Mouse (Mus musculus) erythroblast, adult 5-6 weeks (primary cell): Measurements from ENCODE around the gene Sh3pxd2b. TPM values are rescaled to one million over a fixed set of nuclear protein-coding genes. Genes with fewer than 3 reads are reported as not detected.

Source experiments
- ATAC-seq: replicated peaks from 2 replicates; pipeline ENCODE4 v1.8.0; 2016; ENCODE audit warnings: moderate number of reproducible peaks, mild to moderate bottlenecking, moderate TSS enrichment, inconsistent platforms; ENCODE audit not compliant: poor library complexity, low FRiP score, severe bottlenecking
- total RNA-seq, 2 experiments: library from RNA; stranded (forward) in 1 of 2; stranded (reverse) in 1 of 2; fragments of 150-400 nt in 1 of 2; fragments of 200-764, 138-1000 nt in 1 of 2; gene quantifications; 2 replicates each; pipeline versions ENCODE4 v1.2.3 to v1.2.4; 2015 to 2017; ENCODE audit warnings: low replicate concordance in 2 of 2

Sh3pxd2b gene
- total RNA-seq, 2 experiments from 2014 or later, result 0.85 to 0.96 TPM

DNA sequence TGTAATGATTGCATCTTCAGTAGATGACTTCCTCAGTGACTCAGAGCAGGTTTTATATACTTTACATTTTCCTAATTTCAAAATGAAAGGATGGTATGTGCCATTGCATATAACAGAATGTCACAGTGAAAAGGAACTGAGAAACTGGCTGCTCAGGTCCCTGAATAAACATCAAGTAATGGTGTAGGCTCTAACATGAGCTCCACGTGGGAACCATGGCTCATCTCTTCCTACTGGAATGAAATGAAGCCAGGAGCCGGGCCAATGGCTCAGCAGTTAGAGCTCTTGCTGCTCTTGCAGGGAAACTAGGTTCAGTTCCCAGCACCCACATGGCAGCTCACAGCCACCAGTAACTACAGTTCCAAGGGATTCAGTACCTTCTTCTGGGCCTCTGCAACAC is 124.3 kb downstream of the Sh3pxd2b start:
- no peak for ATAC-seq

DNA sequence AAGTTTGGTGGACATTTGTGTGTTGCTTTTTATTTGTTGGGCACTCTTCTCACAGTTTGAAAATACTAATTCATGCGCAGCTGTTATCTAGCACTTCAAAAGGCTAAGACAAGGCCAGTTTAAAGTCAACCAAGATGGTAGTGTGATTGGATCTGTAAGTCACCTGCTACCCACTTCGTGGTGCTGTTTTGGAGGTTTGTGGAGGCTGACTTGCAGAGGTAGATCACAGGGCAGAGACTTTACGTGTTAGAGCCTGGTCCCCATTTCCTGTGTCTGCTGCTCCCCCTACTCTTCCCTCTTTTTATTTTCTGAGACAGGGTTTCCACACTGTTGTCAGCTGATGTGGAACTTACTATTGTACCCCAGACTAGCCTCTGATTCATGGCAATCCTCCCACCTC is 127.1 kb downstream of the Sh3pxd2b start:
- ATAC-seq, result no peak

DNA sequence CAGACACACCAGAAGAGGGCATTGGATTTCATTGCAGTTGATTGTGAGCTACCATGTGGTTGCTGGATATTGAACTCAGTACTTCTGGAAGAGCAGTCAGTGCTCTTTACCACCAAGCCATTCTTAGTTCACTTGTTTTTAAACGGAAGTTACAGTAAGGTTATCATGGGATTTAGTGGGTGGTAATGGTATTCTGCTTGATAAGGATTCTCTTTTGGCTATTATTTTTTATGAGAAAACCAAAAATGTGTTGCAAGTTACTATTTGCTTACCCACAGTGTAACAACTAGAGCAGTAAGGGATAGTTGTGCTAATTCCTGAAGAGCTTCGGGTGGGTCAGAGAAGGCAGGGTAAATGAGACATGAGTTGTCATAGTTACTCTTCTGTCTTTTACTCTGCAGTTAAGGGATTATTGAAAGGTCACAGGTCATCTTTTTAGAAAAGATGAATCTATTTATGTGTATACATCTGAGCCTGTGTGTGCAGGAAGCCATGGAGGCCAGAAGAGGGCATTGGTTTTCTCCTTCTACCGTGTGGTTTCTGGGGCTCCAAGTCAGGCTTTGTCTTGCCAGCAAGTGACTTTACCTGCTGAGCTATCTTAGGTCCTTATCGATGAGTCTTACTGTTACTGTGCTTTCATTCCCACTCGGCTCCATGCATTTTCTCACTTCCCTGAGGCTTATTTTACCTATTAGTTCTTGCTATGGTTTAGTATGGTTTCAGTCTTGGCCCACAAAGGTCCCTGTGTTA is 128.0 kb downstream of the Sh3pxd2b start:
- ATAC-seq, result no peak

Other genes starting within 250 kb of the Sh3pxd2b start
- not detected in 2 replicates for gene Il9r, start 147.5 kb upstream of the Sh3pxd2b start, total RNA-seq (2015; ENCODE audit: low replicate concordance)
- not detected in 2 replicates for gene Il9r, start 147.5 kb upstream of the Sh3pxd2b start, total RNA-seq (2017; ENCODE audit: low replicate concordance)
- 64.4 and 68.3 TPM in 2 replicates for gene Snrnp25, start 142.4 kb upstream of the Sh3pxd2b start, total RNA-seq (2015; ENCODE audit: low replicate concordance)
- 29.9 and 61.1 TPM in 2 replicates for gene Snrnp25, start 142.4 kb upstream of the Sh3pxd2b start, total RNA-seq (2017; ENCODE audit: low replicate concordance)
- not detected in 2 replicates for gene Rhbdf1, start 125.5 kb upstream of the Sh3pxd2b start, total RNA-seq (2015; ENCODE audit: low replicate concordance)
- 1.2 and 7.5 TPM in 2 replicates for gene Rhbdf1, start 125.5 kb upstream of the Sh3pxd2b start, total RNA-seq (2017; ENCODE audit: low replicate concordance)
- gene Mpg, start 121.3 kb upstream of the Sh3pxd2b start, total RNA-seq (2015; ENCODE audit: low replicate concordance), result 21.3 and 22.1 TPM in 2 replicates
- 29.0 and 33.3 TPM in 2 replicates for gene Mpg, start 121.3 kb upstream of the Sh3pxd2b start, total RNA-seq (2017; ENCODE audit: low replicate concordance)
- 58.0 and 62.7 TPM in 2 replicates for gene Nprl3, start 80.1 kb upstream of the Sh3pxd2b start, total RNA-seq (2015; ENCODE audit: low replicate concordance)
- 166 and 187 TPM in 2 replicates for gene Nprl3, start 80.1 kb upstream of the Sh3pxd2b start, total RNA-seq (2017; ENCODE audit: low replicate concordance)
- 7.9 and 8.8 TPM in 2 replicates for gene Hba-x, start 71.4 kb upstream of the Sh3pxd2b start, total RNA-seq (2015; ENCODE audit: low replicate concordance)
- 0.68 and 2.2 TPM in 2 replicates for gene Hba-x, start 71.4 kb upstream of the Sh3pxd2b start, total RNA-seq (2017; ENCODE audit: low replicate concordance)
- 59,368 and 63,767 TPM in 2 replicates for gene Hba-a1, start 64.3 kb upstream of the Sh3pxd2b start, total RNA-seq (2015; ENCODE audit: low replicate concordance)
- gene Hba-a1, start 64.3 kb upstream of the Sh3pxd2b start, total RNA-seq (2017; ENCODE audit: low replicate concordance), result 14,861 and 24,674 TPM in 2 replicates
- 294 and 334 TPM in 2 replicates for gene Hbq1b, start 60.9 kb upstream of the Sh3pxd2b start, total RNA-seq (2015; ENCODE audit: low replicate concordance)
- gene Hbq1b, start 60.9 kb upstream of the Sh3pxd2b start, total RNA-seq (2017; ENCODE audit: low replicate concordance), result 138 and 139 TPM in 2 replicates
- 143,341 and 149,783 TPM in 2 replicates for gene Hba-a2, start 51.3 kb upstream of the Sh3pxd2b start, total RNA-seq (2015; ENCODE audit: low replicate concordance)
- 224,706 and 268,423 TPM in 2 replicates for gene Hba-a2, start 51.3 kb upstream of the Sh3pxd2b start, total RNA-seq (2017; ENCODE audit: low replicate concordance)
- 28.2 and 42.2 TPM in 2 replicates for gene Hbq1a, start 47.8 kb upstream of the Sh3pxd2b start, total RNA-seq (2015; ENCODE audit: low replicate concordance)
- 17.0 and 21.0 TPM in 2 replicates for gene Hbq1a, start 47.8 kb upstream of the Sh3pxd2b start, total RNA-seq (2017; ENCODE audit: low replicate concordance)
- gene Ubtd2, start 107.5 kb downstream of the Sh3pxd2b start, total RNA-seq (2015; ENCODE audit: low replicate concordance), result 0.58 and 1.3 TPM in 2 replicates
- gene Ubtd2, start 107.5 kb downstream of the Sh3pxd2b start, total RNA-seq (2017; ENCODE audit: low replicate concordance), result not detected in 2 replicates
- gene Efcab9, start 184.3 kb downstream of the Sh3pxd2b start, total RNA-seq (2015; ENCODE audit: low replicate concordance), result not detected in 2 replicates
- gene Efcab9, start 184.3 kb downstream of the Sh3pxd2b start, total RNA-seq (2017; ENCODE audit: low replicate concordance), result not detected in 2 replicates
- gene Stk10, start 185.5 kb downstream of the Sh3pxd2b start, total RNA-seq (2015; ENCODE audit: low replicate concordance), result 11.5 and 18.3 TPM in 2 replicates
- 9.9 and 19.2 TPM in 2 replicates for gene Stk10, start 185.5 kb downstream of the Sh3pxd2b start, total RNA-seq (2017; ENCODE audit: low replicate concordance)